Mouse (Mus musculus) embryo, embryonic 11 days (tissue): Measurements from ENCODE around the gene Rcc1l.
A peak's percentile ranks its signal among the peaks of the same experiment; 100 is the strongest.

Experiments used
- DNase-seq: peaks from one replicate; pipeline ENCODE4 v3.0.0-alpha.2; 2015

The Rcc1l gene

GRCm38 (mm10) chr5:134169231-134169630 lies 7.3 kb downstream of the Rcc1l start:
- DNase-seq, result no peak

- DNase-seq, result no peak
These were observed 8.5 kb downstream of the Rcc1l start for GRCm38 (mm10) chr5:134168033-134168432.

- DNase-seq, result no peak
These were observed 9.9 kb downstream of the Rcc1l start for GRCm38 (mm10) chr5:134166642-134167041.

GRCm38 (mm10) chr5:134164688-134165087 lies 11.9 kb downstream of the Rcc1l start:
- DNase-seq, result no peak

DNA sequence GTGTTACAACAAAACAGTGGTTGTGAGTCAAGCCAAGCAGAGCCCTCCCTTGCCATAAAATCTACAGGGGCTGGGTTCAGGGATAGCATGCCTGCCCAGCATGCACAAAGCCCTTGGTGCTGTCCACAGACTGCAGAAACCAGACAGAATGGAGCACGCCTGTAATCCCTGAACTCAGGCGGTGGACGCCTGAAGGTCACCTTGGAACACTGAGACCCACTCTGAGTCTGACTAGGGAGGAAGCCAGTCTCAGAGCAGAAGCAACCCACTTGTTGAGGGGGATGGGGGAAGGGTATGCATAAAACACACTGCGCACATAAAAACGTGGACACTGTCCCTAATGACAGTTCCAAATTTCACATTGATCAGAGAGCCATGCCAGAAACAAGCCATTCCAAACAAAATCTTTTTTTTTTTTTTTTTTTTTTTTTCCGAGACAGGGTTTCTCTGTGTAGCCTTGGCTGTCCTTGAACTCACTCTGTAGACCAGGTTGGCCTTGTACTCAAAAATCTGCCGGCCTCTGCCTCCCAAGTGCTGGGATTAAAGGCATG lies 20.6 kb downstream of the Rcc1l start:
- no peak for DNase-seq

GRCm38 (mm10) chr5:134151895-134152294 lies 24.7 kb downstream of the Rcc1l start:
- DNase-seq, result no peak

- no peak for DNase-seq
These were observed 28.4 kb downstream of the Rcc1l start for GRCm38 (mm10) chr5:134148153-134148552.

GRCm38 (mm10) chr5:134147194-134147753 lies 29.3 kb downstream of the Rcc1l start:
- no peak for DNase-seq

GRCm38 (mm10) chr5:134144986-134145385 lies 31.6 kb downstream of the Rcc1l start:
- no peak for DNase-seq

GRCm38 (mm10) chr5:134142381-134142780 lies 34.2 kb downstream of the Rcc1l start:
- DNase-seq, result no peak

DNA sequence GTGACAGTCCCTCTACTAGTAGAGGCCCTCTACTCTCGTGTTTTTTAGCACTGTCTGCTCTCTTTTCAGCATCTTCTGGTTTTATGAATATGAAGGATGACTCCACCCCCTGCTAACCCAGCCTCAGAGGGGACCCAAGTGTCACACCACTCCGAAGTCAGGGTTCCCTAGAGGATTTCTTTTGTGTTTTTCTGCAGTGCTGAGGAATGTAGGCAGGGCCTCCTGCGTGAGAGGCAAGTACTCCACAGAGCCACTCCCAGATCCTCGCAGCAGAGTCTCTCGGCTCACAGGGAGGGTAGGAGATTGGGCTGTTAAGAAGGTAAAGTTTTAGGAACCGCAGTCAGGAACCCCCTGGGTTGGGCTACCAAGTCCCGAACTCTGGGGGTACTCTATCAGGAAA lies 35.3 kb downstream of the Rcc1l start:
- no peak for DNase-seq

- DNase-seq, result no peak
These were observed 37.1 kb downstream of the Rcc1l start for GRCm38 (mm10) chr5:134139429-134139828.

- DNase-seq, result no peak
These were observed 38.6 kb downstream of the Rcc1l start for GRCm38 (mm10) chr5:134137933-134138332.

DNA sequence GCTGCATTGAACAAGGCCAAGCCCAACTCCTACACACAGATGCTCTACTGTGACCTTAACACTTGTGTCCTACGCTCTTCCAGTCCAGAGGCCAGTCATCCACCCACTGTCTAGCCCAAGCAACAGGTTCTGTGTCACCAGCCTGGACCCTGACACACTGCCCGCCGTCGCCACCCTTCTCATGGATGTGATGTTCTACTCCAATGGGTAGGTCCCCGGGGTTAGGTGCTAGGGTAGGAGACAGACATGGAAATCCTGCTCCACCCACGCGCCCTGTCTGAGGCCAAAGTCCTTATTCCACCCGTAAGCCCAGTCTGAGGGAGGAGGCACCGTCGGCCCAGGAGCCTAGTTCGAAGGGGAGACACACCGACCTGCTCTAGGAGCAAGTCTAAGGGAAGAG lies 40.6 kb downstream of the Rcc1l start:
- DNase-seq, result no peak

DNA sequence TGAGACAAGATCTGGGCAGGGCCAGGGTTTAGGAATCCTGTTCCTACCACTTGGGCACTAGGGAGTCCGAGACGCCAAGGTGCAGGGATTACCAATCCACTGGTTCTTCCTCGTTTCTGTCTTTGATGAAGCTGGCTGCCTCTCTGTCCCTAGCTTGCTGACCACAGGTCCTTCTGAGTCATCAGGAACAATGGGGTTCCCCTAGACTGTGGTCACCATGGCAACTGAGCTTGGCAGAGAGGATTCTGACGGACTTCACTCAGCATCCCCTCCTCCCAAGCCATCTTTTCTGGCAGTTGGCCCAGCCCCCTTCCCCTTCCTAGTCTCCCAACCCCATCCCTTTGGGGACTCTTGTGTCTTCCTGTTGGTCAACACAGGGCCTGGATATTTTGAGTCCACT lies 45.0 kb downstream of the Rcc1l start:
- peak; percentile 64 for DNase-seq

GRCm38 (mm10) chr5:134126232-134126631 lies 50.3 kb downstream of the Rcc1l start:
- no peak for DNase-seq

DNA sequence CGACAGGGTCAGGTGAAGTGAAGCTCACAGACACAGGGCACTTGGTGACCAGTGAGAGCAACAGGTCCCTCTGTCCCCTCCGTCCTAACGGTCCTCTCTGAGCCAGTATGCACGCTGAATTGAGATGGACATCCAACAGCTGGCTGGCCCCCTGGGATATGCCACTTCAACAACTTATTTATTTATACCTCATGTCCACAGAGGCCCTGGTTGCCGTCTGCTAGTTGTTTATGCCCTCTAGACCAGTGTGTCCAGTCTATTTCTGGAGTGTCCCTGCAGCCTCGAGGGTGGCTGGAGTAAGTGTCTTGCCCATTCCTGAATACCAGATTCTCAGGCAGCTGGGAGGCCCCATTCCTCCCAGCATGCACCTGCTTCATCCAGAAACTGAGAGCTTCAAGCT lies 52.7 kb downstream of the Rcc1l start:
- no peak for DNase-seq

- DNase-seq, result no peak
These were observed 54.7 kb downstream of the Rcc1l start for GRCm38 (mm10) chr5:134121893-134122259.

GRCm38 (mm10) chr5:134121138-134121892 lies 55.3 kb downstream of the Rcc1l start:
- DNase-seq, result peak; percentile 33

DNA sequence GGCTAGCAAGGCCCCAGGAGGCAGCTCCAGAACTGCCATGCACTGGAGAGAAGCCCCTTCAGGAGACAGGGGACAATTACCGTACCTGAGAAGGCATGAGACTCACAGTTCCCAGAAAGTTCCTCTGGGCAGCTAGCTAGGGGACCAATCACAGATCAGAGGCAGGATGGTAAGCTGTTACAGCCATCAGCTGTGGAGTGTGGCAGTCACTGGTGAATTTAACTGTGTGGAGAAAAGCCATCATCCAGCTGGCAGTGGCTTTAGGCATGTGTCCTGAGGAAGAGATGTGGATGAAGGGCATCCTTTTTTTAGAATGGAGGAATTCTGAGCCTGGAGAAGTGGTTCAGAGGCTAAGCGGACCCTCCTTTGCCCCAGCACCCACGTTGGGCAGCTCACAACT lies 56.4 kb downstream of the Rcc1l start:
- DNase-seq, result no peak

GRCm38 (mm10) chr5:134119481-134120120 lies 57.0 kb downstream of the Rcc1l start:
- DNase-seq, result no peak

DNA sequence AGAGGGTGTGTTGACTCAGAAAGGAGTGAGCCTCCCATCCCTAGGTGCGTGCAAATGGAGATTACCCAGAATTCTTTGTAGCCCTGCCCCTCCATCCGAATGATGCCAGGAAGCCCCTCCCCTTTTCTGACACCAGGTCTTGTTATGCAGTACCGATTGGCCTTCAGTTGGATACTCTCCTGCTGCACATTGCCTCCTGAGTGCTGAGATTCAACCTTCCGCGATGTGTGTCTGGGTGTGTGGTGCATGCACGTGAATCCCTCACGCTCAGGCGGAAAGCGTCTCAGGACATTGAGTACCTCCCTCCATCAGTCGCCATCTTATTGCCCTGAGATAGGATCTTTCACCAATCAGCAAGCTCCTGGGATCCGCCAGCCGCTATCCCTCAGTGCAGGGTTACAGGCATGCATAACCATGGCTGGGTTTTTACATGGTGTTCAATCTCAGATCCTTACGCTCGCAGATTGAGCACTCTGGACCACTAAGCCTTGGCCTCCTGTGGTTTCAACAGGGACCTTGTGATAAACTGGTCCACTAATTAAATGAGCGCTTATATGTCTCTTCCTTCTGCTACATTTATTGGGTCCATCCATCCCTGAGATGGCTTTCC lies 57.7 kb downstream of the Rcc1l start:
- DNase-seq, result no peak

DNA sequence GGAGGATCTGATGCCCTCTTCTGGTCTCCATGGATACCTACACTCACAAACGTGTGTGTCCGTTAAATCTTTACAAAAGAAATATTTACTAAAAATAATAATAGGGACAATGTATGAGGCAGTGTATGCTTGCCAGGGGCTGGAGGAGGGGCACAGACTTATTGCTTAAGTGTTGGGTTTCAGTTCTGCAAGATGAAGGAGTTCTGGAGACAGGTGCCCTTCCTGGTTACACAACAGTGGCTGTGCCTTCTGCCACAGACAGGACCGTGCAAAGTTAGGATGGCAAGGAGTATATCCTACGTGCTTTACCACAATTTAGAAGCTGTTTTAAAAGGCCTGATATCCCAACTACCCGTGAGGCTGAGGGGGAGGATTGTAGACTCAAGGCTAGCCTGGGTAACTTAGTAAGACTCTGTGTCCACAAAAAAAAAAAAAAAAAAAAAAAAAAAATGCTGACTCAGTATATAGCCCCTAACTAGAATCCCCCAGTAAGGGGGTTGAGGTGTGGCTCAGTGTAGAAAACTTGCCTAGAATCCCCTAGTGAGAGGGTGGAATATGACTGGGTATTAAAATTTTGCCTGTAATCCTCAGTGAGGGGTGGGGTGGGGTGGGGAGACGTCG lies 60.8 kb downstream of the Rcc1l start:
- no peak for DNase-seq
